27 mouse cellular contexts compared by ENCODE assay signal in genomic region chr1:179832710-179833240, GRCm38 (mm10). TPM values are rescaled to one million over a fixed set of nuclear protein-coding genes. Genes with fewer than 3 reads are reported as not detected.
DNase-seq lines count a peak whose midpoint lies in the region; ATAC-seq lines count a peak whose summit lies in the region.
"Had no signal": no experiment of that assay in that cellular context is flagged by ENCODE, and none has a peak within 500 bp of the region (broad histone marks: within the 10 kb centered on the region; RNA-seq: fewer than 3 reads in every experiment).

No protein-coding gene starts in this region.

- peak; percentile 72 for ATAC-seq in granulocyte monocyte progenitor cell, adult 5-6 weeks (replicated peaks; ENCODE audit: poor library complexity, severe bottlenecking)
- ATAC-seq: activated CD4-positive, CD25-positive, alpha-beta regulatory T cell, adult 4 months; forebrain, embryonic 14.5 days; forebrain, postnatal 0 days; Patski had no signal

- H3K4me3 ChIP-seq in megakaryocyte, embryonic 14.5 days (replicated peaks): peak overlapping the region; percentile 25
- H3K4me3 ChIP-seq: embryonic facial prominence, embryonic 13.5 days; embryonic facial prominence, embryonic 15.5 days; erythroblast, embryonic 14.5 days; forebrain, embryonic 10.5 days; forebrain, embryonic 12.5 days had no signal

- H3K9me3 ChIP-seq in megakaryocyte, embryonic 14.5 days: peaks cover 13% of the 10 kb centered on the region
- H3K9me3 ChIP-seq: embryonic facial prominence, embryonic 15.5 days had no signal

- peaks cover 56% of the 10 kb centered on the region for H3K4me1 ChIP-seq in megakaryocyte, embryonic 14.5 days
- H3K4me1 ChIP-seq: embryonic facial prominence, embryonic 13.5 days; embryonic facial prominence, embryonic 15.5 days; forebrain, embryonic 10.5 days; forebrain, embryonic 12.5 days had no signal

- DNase-seq in heart, adult 11 months: peak; percentile 78
- DNase-seq in heart, postnatal 4 days: no peak
- DNase-seq in A20 (ENCODE audit: low read depth, low spot score): peak; percentile 89
- DNase-seq in Muller cell, postnatal 12 days (ENCODE audit: inconsistent ontology term): no peak
- no peak for DNase-seq in layer of hippocampus, postnatal 36 days
- no peak for DNase-seq in lung, postnatal 4 days
- DNase-seq: adrenal gland, adult 8-10 months; adrenal gland, postnatal 14 days; adrenal gland, postnatal 36 days; cerebellum, adult 11-12 months; cerebellum, adult 2 months; cerebellum, adult 9-10 months; cerebellum, postnatal 10 days; cerebellum, postnatal 25 days; embryo, embryonic 11 days; forebrain, postnatal 0 days had no signal

- H3K27me3 ChIP-seq in megakaryocyte, embryonic 14.5 days (replicated peaks): peaks cover 8% of the 10 kb centered on the region
- H3K27me3 ChIP-seq: embryonic facial prominence, embryonic 13.5 days; embryonic facial prominence, embryonic 15.5 days; forebrain, embryonic 12.5 days; Patski had no signal

- H3K36me3 ChIP-seq in megakaryocyte, embryonic 14.5 days (replicated peaks; ENCODE audit: low read length): no peaks in the 10 kb centered on the region
- H3K36me3 ChIP-seq: embryonic facial prominence, embryonic 13.5 days; embryonic facial prominence, embryonic 15.5 days; forebrain, embryonic 10.5 days; forebrain, embryonic 12.5 days had no signal

RNA-seq across cellular contexts. Expression of gene Ahctf1, which starts 29.3 kb away (rescaled TPM):
- total RNA-seq in heart, postnatal 4 days (2021): 10 to 100 TPM; 27.9 to 32.6 TPM
- total RNA-seq in granulocyte monocyte progenitor cell, adult 5-6 weeks (2014; fragmentation: Nextera tagmentation): 38.1 and 38.4 TPM in 2 replicates
- 53.8 and 63.9 TPM in 2 replicates for total RNA-seq in granulocyte monocyte progenitor cell, adult 5-6 weeks (2017)
- 3.5 and 10.5 TPM in 2 replicates for polyA plus RNA-seq in megakaryocyte, embryonic 14.5 days (2012; ENCODE audit: insufficient read depth, low replicate concordance)
- 10 to 100 TPM; 39.9 to 55.1 TPM for total RNA-seq in layer of hippocampus, postnatal 36 days (2021)

RNA-seq across cellular contexts. Expression of gene Gm10518, which starts 29.6 kb away (rescaled TPM):
- total RNA-seq in heart, postnatal 4 days (2021): not detected
- 0.83 TPM in 1 of 2 replicates, not detected in the other for total RNA-seq in granulocyte monocyte progenitor cell, adult 5-6 weeks (2014; fragmentation: Nextera tagmentation)
- 0.30 TPM in 1 of 2 replicates, not detected in the other for total RNA-seq in granulocyte monocyte progenitor cell, adult 5-6 weeks (2017)
- not detected in 2 replicates for polyA plus RNA-seq in megakaryocyte, embryonic 14.5 days (2012; ENCODE audit: insufficient read depth, low replicate concordance)
- not detected for total RNA-seq in layer of hippocampus, postnatal 36 days (2021)
- total RNA-seq: adrenal gland, adult 18-20 months; adrenal gland, adult 8-10 months; adrenal gland, postnatal 14 days; adrenal gland, postnatal 36 days; forebrain, postnatal 0 days had no signal
- polyA plus RNA-seq: activated CD4-positive, CD25-positive, alpha-beta regulatory T cell, adult 4 months; cerebellum, adult 2 months; erythroblast, embryonic 14.5 days; forebrain, embryonic 14.5 days; forebrain, postnatal 0 days had no signal

Comparison
In these comparisons a context has a peak if more than half of its experiments do, and no peak if none do; other contexts are left out.
1. DNase-seq: peak in heart, adult 11 months (single experiment) and A20 (single experiment); none in heart, postnatal 4 days (single experiment), Muller cell, postnatal 12 days (single experiment), layer of hippocampus, postnatal 36 days (0 of 2) and lung, postnatal 4 days (0 of 2).